Mouse (Mus musculus): Measurements from ENCODE around the gene Atg4d. TPM values are rescaled to one million over a fixed set of nuclear protein-coding genes. Genes with fewer than 3 reads are reported as not detected.
A peak's percentile ranks its signal among the peaks of the same experiment; 100 is the strongest.
"Not testable (repeated sequence)": the region's sequence is repeated elsewhere in the genome, so short reads cannot be mapped to it uniquely, and the experiment has no call there.

Gene Atg4d
- 10 to 100 TPM; 39.1 to 40.0 TPM for total RNA-seq (2021)

DNA sequence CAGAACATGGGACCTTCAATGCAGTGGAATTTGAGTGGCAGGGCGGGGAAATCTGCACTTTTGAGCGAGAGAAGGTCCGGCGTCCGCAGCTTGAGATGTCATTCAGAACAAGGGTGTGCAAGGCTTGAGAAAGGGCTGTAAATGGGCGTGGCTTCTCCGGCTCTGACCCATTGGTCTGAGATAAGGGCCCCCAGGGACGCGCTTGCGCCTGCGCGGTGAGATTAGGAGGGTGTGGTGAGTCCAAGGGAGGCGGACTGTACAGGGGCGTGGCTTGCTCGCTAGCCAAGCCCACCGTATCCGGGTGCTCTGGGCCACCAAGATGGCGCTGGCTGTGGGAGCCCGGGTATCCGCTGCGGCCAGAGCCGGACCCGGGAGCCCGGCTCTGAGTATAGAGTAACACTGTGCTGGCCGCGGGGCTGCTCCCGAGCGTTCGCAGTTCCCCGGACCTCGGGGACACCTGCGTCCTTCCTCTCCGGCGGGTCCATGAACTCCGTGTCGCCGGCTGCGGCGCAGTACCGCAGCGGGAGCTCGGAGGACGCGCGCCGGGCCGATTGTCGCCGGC is at the start of gene Atg4d:
Atg4d (plus strand) TSS at position 294 of the 562 bp plus-strand sequence.
- peak; percentile 88 to 89 for DNase-seq (ENCODE audit: extremely low spot score in 1 of 2, low spot score in 1 of 2)

DNA sequence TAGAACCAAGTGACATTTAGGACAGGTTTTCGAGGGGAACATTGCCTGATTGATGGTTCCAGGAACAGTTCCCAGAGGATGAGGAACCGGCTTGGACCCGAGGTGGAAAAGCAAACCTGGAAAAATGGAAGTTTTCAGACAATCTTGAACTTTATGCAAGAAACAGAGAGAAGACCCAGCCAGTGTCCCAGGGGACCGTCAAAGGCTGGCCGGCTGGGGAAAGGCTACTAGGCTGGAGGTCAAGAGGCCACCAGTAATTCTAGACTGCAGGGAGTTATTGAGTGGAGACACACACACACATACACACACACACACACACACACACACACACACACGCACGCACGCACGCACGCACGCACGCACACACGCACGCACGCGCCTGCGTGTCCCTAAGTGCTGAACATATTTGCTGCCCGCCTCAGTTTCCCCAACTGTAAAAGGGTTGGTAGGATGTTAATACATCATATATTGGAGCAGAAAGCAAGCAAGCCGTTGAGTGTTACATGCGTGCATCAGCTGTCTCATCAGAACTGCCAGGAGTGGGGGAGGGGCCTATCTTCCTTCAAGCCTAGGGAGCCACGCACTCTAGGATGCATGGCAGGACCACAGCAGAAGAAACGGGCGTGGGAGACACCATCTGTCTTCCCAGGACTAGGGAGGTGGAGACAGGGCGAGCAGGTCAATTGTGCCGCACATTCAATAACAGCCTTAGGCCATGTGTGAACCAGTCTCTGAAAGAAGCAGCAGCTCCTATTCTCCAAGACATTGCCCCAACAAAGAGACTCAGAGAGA is 48.8 kb upstream of the Atg4d start:
- DNase-seq (ENCODE audit: extremely low spot score in 1 of 2, low spot score in 1 of 2) = peak in 1 of 2 experiments; percentile 56

DNA sequence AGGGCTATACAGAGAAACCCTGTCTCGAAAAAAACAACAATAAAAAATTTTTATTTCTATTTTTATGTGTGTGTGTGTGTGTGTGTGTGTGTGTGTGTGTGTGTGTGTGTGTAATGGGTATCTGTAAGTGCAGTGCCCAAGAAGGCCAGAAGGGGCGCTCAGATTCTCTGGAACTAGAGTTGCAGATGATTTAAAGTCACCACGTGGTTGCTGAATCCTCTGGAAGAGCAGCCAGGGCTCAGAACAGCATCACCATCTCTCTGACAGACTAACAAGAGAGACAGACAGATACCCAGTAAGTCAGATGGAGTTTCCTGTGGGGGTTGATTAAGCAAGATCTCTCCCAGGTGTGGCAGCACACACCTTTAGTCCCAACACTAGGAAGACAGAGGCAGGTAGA is 45.3 kb upstream of the Atg4d start:
- DNase-seq (ENCODE audit: extremely low spot score in 1 of 2, low spot score in 1 of 2) = peak in 1 of 2 experiments; percentile 33

DNA sequence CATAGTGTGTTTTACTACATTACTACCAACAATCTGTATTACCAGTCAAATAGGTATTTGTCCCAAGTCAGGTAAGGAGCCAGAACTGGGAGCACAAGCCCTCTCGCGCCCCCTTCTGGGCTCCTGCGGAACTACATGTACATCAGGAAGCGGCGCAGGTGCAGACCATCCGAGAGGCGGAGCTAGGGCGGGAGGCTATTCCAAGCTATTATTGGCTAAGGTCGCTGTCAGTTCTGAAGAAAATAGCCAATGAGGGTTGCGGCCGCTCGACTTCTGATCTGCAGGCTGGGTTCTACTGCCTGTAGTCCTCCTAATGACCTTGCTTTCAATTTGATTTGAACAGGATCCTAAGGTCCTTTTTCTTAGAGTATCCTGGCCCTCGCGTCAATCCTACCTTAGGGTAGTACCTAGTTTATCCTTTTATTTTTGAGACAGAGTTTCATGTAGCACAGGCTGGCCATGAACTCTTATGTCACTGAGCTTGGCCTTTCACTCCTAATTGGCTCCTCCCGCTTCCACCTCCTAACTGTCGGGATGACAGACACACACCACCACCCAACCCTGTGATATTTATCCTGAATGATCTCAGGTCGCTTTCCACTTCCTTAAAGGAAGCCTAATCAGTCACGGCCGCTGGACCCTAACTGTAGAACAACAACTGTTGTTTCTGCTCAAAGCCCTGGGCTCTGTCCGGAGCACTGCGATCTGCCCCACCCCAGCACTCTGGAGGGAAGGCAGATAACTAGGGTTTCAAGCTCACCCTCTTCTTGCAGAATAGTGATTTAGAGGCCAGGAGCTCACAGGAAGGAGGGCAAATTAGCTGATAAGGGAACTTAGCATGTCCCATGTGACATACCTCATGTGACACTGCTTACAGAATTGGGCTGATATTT is 44.4 kb upstream of the Atg4d start:
- peak; percentile 93 to 94 for DNase-seq (ENCODE audit: extremely low spot score in 1 of 2, low spot score in 1 of 2)

DNA sequence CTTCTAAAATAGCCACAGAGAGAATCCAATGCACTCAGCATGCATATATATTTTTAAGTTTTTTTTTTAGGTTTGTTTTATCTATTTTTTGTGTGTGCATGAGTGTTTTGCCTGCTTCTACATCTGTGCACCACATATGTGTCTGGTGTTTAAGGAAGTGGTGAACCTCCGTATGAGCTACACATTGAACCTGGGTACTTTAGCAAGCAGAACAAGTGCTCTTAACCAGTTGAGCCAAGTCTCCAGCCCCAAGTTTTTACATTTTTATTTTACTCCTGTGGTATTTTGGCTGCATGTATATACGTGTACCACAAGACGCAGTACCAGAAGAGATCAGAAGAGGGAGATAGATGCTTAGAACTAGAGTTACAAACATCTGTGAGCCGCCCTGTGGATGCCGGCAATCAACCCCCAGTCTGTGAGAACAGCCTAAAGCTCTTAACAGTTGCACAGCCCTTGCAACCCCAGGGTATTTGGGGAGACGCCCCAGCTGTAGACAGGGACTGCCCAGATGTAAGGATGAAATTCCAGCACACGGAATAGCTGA is 43.6 kb upstream of the Atg4d start:
- no peak for DNase-seq (ENCODE audit: extremely low spot score in 1 of 2, low spot score in 1 of 2)

DNA sequence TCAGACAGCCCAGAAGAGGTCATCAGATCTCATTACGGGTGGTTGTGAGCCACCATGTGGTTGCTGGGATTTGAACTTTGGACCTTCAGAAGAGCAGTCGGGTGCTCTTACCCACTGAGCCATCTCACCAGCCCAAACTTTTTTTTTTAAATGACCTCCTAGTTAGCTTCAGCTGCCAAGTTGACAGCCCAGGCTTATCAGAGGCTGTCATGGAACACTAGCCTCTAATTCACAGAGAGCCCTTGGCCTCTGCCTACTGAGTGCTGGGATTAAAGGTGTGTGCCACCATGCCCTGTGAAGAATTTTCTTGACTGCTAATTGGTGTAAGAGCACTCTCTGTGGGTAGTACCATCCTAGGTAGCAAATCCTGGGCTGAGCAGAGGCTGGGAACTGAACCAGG is 41.6 kb upstream of the Atg4d start:
- not testable (repeated sequence) for DNase-seq (ENCODE audit: extremely low spot score in 1 of 2, low spot score in 1 of 2)

DNA sequence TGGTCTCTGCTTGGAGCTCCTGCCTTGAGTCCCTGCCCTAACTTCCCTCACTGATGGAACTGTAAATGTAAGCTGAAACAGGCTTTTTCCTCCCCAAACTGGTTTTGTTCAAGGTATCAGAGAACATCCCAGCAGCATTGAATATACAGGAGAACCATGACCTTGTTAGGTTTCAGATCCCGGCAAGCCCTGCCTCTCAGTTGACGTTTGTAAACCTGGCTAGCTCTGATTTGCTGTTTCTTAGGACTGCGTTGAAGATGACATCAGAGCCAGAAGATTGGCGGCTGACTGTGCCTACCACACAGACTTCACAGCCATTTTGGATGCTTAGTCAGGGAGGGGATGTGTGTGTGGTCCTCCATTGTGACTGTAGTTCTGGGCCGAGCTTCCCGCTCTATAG is 41.2 kb upstream of the Atg4d start:
- no peak for DNase-seq (ENCODE audit: extremely low spot score in 1 of 2, low spot score in 1 of 2)

DNA sequence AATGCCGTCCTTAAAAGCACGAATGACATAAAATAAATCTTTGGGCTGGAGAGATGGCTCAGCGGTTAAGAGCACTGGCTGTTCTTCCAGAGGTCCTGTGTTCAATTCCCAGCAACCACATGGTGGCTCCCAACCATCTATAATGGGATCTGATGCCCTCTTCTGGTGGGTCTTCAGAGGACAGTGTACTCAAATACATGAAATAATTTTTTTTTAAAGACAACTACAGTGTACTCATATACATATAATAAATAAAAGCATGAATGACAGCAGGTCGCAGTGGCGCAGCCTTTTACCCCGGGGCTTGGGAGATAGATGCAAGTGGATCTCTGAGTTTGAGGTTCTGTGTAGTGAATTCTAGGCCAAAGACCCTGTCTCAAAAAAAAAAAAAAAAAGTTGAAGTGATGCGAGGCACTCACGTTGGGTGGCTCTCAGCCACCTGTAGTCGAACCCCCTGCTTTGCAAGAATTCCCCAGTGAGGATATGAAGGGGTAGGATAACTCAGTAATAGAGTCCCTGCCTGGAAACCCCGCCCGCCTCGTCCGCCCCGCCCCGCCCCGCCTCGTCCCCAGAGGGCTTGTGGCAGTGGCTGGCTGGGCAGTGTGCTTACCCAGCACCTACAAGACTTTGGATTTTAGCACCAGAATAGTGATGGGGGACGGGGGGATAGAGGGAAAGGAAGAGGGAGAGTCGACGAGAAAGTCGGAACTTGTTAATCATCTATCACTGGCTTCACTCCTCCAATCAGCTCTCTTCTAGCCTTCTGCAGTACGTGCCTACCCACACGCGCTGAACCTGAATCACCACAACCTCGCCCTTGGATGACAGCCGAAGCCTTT is 40.3 kb upstream of the Atg4d start:
- no peak for DNase-seq (ENCODE audit: extremely low spot score in 1 of 2, low spot score in 1 of 2)

DNA sequence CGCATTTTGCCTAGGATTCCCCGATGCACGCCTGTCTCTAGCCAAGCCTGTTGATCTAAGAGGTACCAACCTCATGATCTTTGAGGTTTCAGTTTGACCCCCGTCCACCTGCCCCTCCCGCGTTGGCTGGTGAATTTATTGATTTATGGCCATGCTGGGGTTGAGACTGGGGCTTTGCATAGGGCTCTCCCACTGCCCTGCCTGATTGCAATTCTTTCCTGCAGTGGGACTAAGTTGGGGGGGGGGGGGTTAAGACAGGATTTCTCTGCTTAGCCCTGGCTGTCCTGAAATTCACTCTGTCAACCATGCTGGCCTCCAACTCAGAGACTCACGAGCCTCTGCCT is 39.7 kb upstream of the Atg4d start:
- no peak for DNase-seq (ENCODE audit: extremely low spot score in 1 of 2, low spot score in 1 of 2)

DNA sequence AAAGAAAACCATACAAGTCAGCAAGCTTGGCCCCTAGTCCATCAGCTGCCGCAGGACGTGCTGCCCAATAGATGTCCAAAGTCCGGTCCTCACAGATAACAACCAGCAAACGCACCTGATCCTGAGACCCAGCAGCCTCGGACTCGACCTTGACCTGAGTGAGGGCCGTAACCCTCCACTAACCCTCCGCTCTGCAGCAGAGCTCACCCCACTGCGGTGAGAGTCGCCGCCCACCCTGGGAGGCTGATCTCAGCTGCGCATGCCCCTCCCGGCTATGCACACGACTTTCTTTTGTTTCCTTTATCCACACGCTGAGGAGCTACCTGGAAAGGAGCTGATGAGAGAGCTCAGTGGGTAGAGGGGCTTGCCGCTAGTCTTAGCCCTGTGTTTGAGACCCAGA is 37.8 kb upstream of the Atg4d start:
- no peak for DNase-seq (ENCODE audit: extremely low spot score in 1 of 2, low spot score in 1 of 2)

DNA sequence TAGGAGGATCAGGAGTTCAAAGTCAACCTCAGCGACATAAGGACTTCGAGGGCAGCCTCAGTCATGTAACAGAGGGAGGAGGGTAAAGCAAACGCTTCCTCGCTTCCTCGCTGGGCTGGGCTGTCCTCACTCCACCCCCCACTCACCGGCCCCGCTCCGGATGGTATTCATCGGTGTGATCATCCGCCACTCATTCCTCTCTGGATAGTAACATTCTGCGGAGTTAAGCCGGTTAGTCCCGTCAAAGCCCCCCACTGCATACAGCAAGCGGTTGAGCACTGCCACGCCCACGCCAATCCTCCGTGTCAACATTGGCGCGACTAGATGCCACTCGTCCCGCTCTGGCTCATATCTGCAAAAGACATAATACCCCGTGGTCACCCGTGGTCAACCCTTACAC is 33.5 kb upstream of the Atg4d start:
- no peak for DNase-seq (ENCODE audit: extremely low spot score in 1 of 2, low spot score in 1 of 2)

DNA sequence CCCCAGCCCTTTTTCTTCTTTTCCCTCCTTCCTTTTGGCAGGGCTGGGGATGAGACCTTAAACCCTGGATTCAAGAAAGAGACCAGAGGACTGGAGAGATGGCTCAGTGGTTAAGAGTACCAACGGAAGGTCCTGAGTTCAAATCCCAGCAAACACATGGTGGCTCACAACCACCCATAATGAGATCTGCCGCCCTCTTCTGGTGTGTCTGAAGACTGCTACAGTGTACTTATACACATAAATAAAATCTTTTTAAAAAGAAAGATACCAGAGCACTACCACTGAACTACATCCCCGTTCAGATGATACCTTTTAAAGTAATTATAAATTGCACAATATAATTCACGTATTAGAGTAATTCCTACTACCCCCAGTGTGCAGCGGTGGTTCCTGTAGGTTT is 32.2 kb upstream of the Atg4d start:
- DNase-seq (ENCODE audit: extremely low spot score in 1 of 2, low spot score in 1 of 2) = no peak

DNA sequence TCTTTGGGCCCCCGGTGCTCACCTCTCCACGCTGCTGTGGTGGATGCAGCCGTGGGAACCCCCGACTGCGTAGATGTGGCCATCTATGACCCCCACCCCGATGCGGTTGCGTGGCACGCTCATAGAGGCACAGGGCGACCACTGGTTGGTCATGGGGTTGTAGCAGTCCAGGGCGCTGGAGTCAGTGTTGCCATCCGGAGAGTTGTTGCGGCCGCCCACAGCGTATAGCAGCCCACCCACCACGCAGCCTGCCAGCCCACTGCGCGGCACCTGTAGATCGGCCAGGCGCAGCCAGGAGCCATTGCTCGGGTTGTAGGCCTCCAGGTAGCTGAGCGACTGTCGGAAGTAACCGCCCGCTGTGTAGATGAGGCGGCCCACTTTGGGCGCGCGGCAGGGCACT is 31.7 kb upstream of the Atg4d start:
- no peak for DNase-seq (ENCODE audit: extremely low spot score in 1 of 2, low spot score in 1 of 2)

DNA sequence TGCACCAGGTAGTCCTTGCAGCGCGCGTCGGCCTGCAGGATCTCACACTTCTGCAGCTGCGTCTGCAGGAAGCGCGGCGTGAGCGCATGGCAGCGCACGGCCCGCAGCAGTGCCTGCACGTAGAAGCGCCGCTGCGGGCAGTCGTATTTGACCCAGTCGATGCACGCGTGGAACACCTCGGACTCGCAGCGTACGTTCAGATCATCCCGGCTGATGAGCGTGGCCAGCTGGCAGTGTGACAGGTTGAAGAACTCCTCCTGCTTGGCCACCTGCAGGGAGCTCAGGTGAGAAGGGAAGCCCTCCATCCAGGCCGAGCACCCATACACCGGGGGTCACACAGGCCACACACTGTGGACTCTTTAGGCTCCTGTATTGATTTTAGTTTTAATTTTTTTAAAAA is 31.3 kb upstream of the Atg4d start:
- no peak for DNase-seq (ENCODE audit: extremely low spot score in 1 of 2, low spot score in 1 of 2)

DNA sequence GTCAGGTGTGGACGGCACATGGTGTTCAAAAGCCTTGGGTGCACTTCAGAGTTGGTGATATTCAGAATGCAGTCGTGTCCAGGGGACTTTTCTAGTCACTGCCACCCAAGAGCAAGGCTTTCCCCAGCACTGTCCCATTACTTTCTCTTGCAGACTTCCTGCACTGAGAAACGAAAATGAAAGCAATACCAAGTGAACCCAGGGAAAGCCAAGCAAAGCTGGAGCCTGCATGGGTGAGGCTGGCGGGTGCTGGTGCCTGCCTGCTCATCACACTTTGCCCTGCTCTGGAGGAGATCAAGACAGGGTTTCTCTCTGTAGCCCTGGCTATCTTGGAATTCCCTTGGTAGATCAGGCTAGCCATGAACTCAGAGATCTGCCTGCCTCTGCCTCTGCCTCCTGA is 29.8 kb upstream of the Atg4d start:
- DNase-seq (ENCODE audit: extremely low spot score in 1 of 2, low spot score in 1 of 2) = no peak

DNA sequence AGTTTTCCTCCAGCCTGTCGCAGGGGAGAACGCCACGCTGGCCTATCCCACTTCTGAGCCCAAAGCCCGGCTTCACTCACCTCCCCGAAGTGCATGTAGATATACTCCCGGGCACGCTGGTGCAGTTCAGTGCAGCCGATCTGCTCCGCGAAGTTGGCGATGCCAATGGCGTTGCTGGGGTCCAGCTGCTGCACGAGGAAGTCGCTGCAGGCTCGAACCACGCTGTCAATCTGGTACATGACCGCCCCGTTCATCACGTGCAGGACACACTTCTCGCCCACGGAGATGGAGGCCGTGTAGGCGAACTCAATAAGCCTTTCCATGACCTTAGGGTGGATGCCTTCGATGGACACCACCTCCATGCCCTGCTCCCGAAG is 28.1 kb upstream of the Atg4d start:
- DNase-seq (ENCODE audit: extremely low spot score in 1 of 2, low spot score in 1 of 2) = no peak

DNA sequence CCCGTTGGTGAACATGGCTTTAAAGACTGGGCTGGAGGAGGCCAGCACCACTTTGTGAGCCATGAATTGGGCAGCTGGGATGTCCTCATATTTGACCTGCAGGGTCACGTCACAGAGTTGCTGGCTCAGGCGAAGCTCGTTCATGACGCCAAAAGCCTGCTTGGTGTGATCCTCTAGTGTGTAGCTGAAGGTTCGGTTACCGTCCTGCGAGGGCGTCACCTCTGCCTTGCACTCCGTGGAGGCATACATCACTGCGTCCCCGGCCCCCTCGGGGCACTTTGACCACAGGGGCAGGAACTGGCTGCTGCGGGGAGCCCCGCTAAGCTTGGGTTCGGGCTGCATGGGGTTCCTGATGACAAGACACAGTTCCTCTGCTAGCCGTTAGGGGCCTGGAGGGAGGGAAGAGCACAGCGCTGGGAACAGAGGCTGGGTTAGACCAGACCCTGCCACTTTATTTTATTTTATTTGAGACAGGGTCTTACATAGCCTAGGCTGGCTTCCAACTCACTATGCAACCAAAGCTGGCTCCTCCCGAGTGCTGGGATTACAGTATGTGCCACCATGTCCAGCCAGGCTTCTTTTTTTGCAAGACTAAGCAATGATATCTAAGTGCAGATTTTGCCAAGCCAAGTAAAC is 27.6 kb upstream of the Atg4d start:
- DNase-seq (ENCODE audit: extremely low spot score in 1 of 2, low spot score in 1 of 2) = no peak

DNA sequence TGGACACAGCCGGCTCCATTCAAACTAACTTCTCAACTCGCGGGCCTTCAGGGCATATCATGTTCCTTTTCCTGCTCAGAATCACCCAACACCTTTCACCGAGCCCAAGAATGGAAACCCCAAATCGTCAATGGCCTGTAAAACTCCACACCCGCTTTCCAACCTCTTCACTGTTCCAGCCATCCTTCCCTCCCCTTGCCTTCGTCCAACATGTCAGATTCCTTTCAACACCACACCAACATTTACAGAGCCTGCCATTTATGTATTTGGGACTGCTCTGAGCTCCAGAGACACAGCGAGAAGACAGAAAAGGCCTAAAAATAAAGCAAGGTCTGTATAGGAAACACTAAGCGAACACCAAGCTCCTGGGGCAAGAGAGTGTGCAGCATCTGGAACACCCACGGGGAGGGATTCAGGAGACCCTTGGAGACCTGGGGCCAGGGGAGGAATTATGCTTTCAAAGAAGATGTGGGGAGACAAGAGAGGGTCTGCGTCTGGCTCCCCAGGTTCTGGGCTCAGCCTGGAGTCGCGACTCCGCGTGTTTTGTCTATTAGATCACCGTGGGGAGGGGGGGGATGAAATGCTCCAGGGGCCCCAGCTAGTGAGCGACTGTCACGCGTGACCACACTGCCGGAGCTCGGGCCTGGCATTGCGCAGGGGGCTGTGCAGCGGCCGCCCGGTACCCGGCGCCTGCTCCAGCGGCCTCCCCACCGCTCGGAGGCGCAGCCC is 26.9 kb upstream of the Atg4d start:
- peak in 1 of 2 experiments; percentile 29 for DNase-seq (ENCODE audit: extremely low spot score in 1 of 2, low spot score in 1 of 2)
